18 mouse cellular contexts compared by ENCODE assay signal in genomic region chr7:95350804-95351199, GRCm38 (mm10).
DNase-seq lines count a peak whose midpoint lies in the region; ATAC-seq lines count a peak whose summit lies in the region.
"Had no signal": no experiment of that assay in that cellular context is flagged by ENCODE, and none has a peak within 500 bp of the region (broad histone marks: within the 10 kb centered on the region; RNA-seq: fewer than 3 reads in every experiment).

No protein-coding gene starts in this region.

- H3K4me2 ChIP-seq in hindbrain, embryonic 12.5 days (replicated peaks), result no peak overlapping the region
- no peak overlapping the region for H3K4me2 ChIP-seq in hindbrain, embryonic 13.5 days
- no peak overlapping the region for H3K4me2 ChIP-seq in midbrain, embryonic 11.5 days
- no peak overlapping the region for H3K4me2 ChIP-seq in midbrain, embryonic 13.5 days (replicated peaks)

- no peak overlapping the region for H3K27ac ChIP-seq in hindbrain, embryonic 12.5 days
- no peak overlapping the region for H3K27ac ChIP-seq in hindbrain, embryonic 13.5 days
- no peak overlapping the region for H3K27ac ChIP-seq in midbrain, embryonic 11.5 days (ENCODE audit: low read depth, low read length)
- no peak overlapping the region for H3K27ac ChIP-seq in midbrain, embryonic 13.5 days
- H3K27ac ChIP-seq: heart, embryonic 10.5 days had no signal

- no peak for DNase-seq in midbrain, embryonic 11.5 days (ENCODE audit: low spot score, missing footprints)
- DNase-seq in cerebellum, postnatal 14 days, result no peak
- no peak for DNase-seq in layer of hippocampus, adult 9-10 months (ENCODE audit: low spot score)
- DNase-seq: adrenal gland, adult 2 months; adrenal gland, postnatal 36 days; cerebellum, adult 2 months; cerebellum, postnatal 10 days; embryo, embryonic 11 days; gastrocnemius, postnatal 10 days; heart, adult 18-20 months; heart, postnatal 10 days; heart, postnatal 4 days had no signal

- H3K27me3 ChIP-seq in hindbrain, embryonic 12.5 days, result 0 out of 2 replicates have a peak, but pooled peaks cover 2% of the 10 kb centered on the region
- no peaks in the 10 kb centered on the region for H3K27me3 ChIP-seq in hindbrain, embryonic 13.5 days
- no peaks in the 10 kb centered on the region for H3K27me3 ChIP-seq in midbrain, embryonic 11.5 days (ENCODE audit: control insufficient read depth, insufficient read depth, low read length)
- H3K27me3 ChIP-seq in midbrain, embryonic 13.5 days, result no peaks in the 10 kb centered on the region

- peak; percentile 32; the same call in 1 of the 2 replicates for ATAC-seq in hindbrain, embryonic 12.5 days (ENCODE audit: low FRiP score)
- no peak for ATAC-seq in hindbrain, embryonic 13.5 days (ENCODE audit: low FRiP score)
- 0 out of 2 replicates have a peak, but pooled peaks have one; percentile 10 for ATAC-seq in midbrain, embryonic 11.5 days (ENCODE audit: low FRiP score)
- ATAC-seq in midbrain, embryonic 13.5 days, result peak; percentile 31; the same call in 1 of the 2 replicates
- ATAC-seq: hindbrain, embryonic 16.5 days; inflammation-experienced regulatory T-cells, adult 6 months had no signal

- H3K9ac ChIP-seq in hindbrain, embryonic 12.5 days, result no peak overlapping the region
- H3K9ac ChIP-seq in hindbrain, embryonic 13.5 days, result no peak overlapping the region
- H3K9ac ChIP-seq in midbrain, embryonic 11.5 days (ENCODE audit: low read length), result no peak overlapping the region
- H3K9ac ChIP-seq in midbrain, embryonic 13.5 days (replicated peaks), result no peak overlapping the region

- H3K4me1 ChIP-seq in hindbrain, embryonic 12.5 days, result peaks cover 7% of the 10 kb centered on the region; the same call in 1 of the 2 replicates
- H3K4me1 ChIP-seq in hindbrain, embryonic 13.5 days (replicated peaks), result peaks cover 11% of the 10 kb centered on the region; the same call in 1 of the 2 replicates
- H3K4me1 ChIP-seq in midbrain, embryonic 11.5 days (ENCODE audit: control insufficient read depth, insufficient read depth, low read length), result 0 out of 2 replicates have a peak, but pooled peaks cover 2% of the 10 kb centered on the region
- H3K4me1 ChIP-seq in midbrain, embryonic 13.5 days (replicated peaks), result peaks cover 18% of the 10 kb centered on the region
- H3K4me1 ChIP-seq: heart, embryonic 10.5 days had no signal

- no peak overlapping the region for H3K4me3 ChIP-seq in hindbrain, embryonic 12.5 days
- H3K4me3 ChIP-seq in hindbrain, embryonic 13.5 days, result no peak overlapping the region
- H3K4me3 ChIP-seq in midbrain, embryonic 11.5 days (ENCODE audit: low read depth, low read length), result no peak overlapping the region
- no peak overlapping the region for H3K4me3 ChIP-seq in midbrain, embryonic 13.5 days (replicated peaks)
- H3K4me3 ChIP-seq: heart, embryonic 10.5 days had no signal

- H3K9me3 ChIP-seq in hindbrain, embryonic 12.5 days (replicated peaks), result no peaks in the 10 kb centered on the region
- H3K9me3 ChIP-seq in hindbrain, embryonic 13.5 days, result no peaks in the 10 kb centered on the region
- no peaks in the 10 kb centered on the region for H3K9me3 ChIP-seq in midbrain, embryonic 11.5 days (ENCODE audit: control insufficient read depth, low read length)
- no peaks in the 10 kb centered on the region for H3K9me3 ChIP-seq in midbrain, embryonic 13.5 days
- H3K9me3 ChIP-seq: heart, embryonic 10.5 days had no signal

- no peaks in the 10 kb centered on the region for H3K36me3 ChIP-seq in hindbrain, embryonic 12.5 days
- H3K36me3 ChIP-seq in hindbrain, embryonic 13.5 days, result no peaks in the 10 kb centered on the region
- H3K36me3 ChIP-seq in midbrain, embryonic 11.5 days (ENCODE audit: control insufficient read depth, insufficient read depth, low read length), result no peaks in the 10 kb centered on the region
- no peaks in the 10 kb centered on the region for H3K36me3 ChIP-seq in midbrain, embryonic 13.5 days
- H3K36me3 ChIP-seq: heart, embryonic 10.5 days had no signal
